Mouse (Mus musculus) midbrain, embryonic 14.5 days (tissue): ENCODE data around the gene Haus5. TPM values are rescaled to one million over a fixed set of nuclear protein-coding genes. Genes with fewer than 3 reads are reported as not detected.

Experiments used
- ATAC-seq: fragments of 200-750 bp; cut with Nextera tagmentation; 2 replicates; pipeline ENCODE4 v1.8.0; 2017; ENCODE audit warnings: moderate number of reproducible peaks, moderate library complexity; ENCODE audit not compliant: low FRiP score, low TSS enrichment
- DNase-seq: peaks from one replicate; pipeline ENCODE4 v3.0.0-alpha.2; 2015
- H3K27ac ChIP-seq: fragments of 300-500 bp; sonication (generic); replicated peaks from 2 replicates; pipeline ENCODE4 v1.5.1; 2014; ENCODE audit warnings: mild to moderate bottlenecking, low read depth, low read length, moderate library complexity
- H3K27me3 ChIP-seq: fragments of 300-500 bp; sonication (generic); 2 replicates; pipeline ENCODE4 v1.6.1; 2014; ENCODE audit warnings: low read length, control low read depth, mixed read lengths; ENCODE audit not compliant: control insufficient read depth, insufficient read depth
- H3K36me3 ChIP-seq: fragments of 300-500 bp; sonication (generic); 2 replicates; pipeline ENCODE4 v1.6.1; 2014; ENCODE audit warnings: low read length, control low read depth; ENCODE audit not compliant: control insufficient read depth, insufficient read depth
- H3K4me1 ChIP-seq: fragments of 300-500 bp; sonication (generic); 2 replicates; pipeline ENCODE4 v1.6.1; 2014; ENCODE audit warnings: mild to moderate bottlenecking, antibody characterized with exemption, low read length, control low read depth; ENCODE audit not compliant: control insufficient read depth, insufficient read depth
- H3K4me2 ChIP-seq: fragments of 300-500 bp; sonication (generic); 2 replicates; pipeline ENCODE4 v1.6.1; 2014; ENCODE audit warnings: mild to moderate bottlenecking, low read length, moderate library complexity
- H3K4me3 ChIP-seq: fragments of 300-500 bp; sonication (generic); replicated peaks from 2 replicates; pipeline ENCODE4 v1.5.1; 2014; ENCODE audit warnings: low read depth, low read length
- H3K9ac ChIP-seq: fragments of 300-500 bp; sonication (generic); replicated peaks from 2 replicates; pipeline ENCODE4 v1.6.1; 2014; ENCODE audit warnings: mild to moderate bottlenecking, low read length, moderate library complexity
- H3K9me3 ChIP-seq: fragments of 300-500 bp; sonication (generic); 2 replicates; pipeline ENCODE4 v1.6.1; 2016; ENCODE audit warnings: low read length, control low read depth, mixed read lengths; ENCODE audit not compliant: control insufficient read depth
- WGBS: fragments of 180-500 bp; shearing (Covaris S2); extraction: QIAGEN DNeasy Blood & Tissue Kit; methylation state at CpG from one replicate; pipeline ENCODE4 v1.1.7; 2014; 5-methylcytosine and 5-hydroxymethylcytosine counted together
- polyA plus RNA-seq: library from polyadenylated mRNA; unstranded; fragments of >200 nt; fragmentation: Nextera tagmentation; extraction: Ambion mirVana; gene quantifications from 2 replicates; pipeline ENCODE4 v1.2.1, GENCODE M21; 2014

Haus5 gene
- polyA plus RNA-seq, 1 experiment from 2014 or later, result 22.8 TPM

DNA sequence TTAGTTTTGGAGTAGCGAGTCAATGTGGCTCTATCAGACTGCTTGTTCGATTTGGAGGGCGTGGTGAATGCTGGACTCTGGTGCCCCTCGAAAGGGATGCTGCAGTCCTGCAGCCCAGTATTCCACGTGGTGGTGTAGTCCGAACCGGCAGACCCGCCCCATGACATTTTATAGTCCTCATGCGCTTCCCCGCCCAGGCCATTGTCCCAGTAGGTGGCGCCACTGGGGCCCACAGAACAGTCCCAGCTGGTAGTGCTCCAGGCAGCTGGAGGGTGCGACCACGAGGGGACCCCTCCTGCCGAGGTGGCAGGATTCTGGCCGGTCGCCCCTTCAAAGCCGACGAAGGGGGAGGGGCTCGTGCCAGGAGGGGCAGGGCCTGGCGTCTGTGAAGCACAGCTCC is 30.2 kb downstream of the Haus5 start:
- no peak overlapping the region for H3K27ac ChIP-seq
- no peaks in the 10 kb centered on the region for H3K9me3 ChIP-seq
- H3K4me2 ChIP-seq, result peak overlapping the region; percentile 10; the same call in 1 of the 2 replicates
- H3K4me1 ChIP-seq, result 0 out of 2 replicates have a peak, but pooled peaks cover 5% of the 10 kb centered on the region
- DNase-seq (peak; percentile 64), ATAC-seq (peak; percentile 50; the same call in 1 of the 2 replicates)
- peak overlapping the region; percentile 13 for H3K4me3 ChIP-seq
- H3K36me3 ChIP-seq, result no peaks in the 10 kb centered on the region
- H3K9ac ChIP-seq, result no peak overlapping the region
- H3K27me3 ChIP-seq, result peaks cover 46% of the 10 kb centered on the region
- under 1% methylated on average over 20 of the region's 20 CpGs for WGBS

DNA sequence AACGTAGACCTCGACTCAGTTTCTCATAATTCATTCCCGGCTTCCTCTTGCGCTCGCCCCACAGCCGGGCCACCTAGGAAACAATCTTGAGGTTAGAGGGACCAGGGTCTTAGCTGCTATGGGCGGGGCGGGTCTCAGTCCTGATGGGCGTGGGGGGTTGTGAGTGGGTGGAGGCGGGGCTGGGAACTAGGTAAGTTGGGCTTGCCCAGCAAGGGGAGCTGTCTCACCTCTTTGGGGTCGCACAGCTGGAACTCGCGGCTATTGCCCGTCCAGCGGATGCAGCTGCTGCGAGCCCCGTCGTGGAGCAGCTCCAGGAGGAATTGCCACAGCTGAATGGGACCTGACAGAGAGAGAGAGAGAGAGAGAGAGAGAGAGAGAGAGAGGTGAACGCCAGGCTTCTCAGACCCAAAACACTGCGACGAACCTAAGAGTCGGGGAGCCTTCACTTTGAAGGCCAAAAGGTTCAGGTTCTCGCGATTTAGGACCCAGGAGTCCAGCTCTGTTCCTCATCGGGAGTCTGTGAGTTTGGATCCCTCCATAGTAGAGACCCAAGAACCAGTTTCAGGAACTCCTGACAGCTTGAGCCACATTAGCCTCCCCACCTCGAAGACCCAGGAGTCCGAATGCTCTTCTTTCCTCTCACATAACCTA is 30.9 kb downstream of the Haus5 start:
- H3K4me1 ChIP-seq, result 0 out of 2 replicates have a peak, but pooled peaks cover 5% of the 10 kb centered on the region
- H3K9me3 ChIP-seq, result no peaks in the 10 kb centered on the region
- no peak overlapping the region for H3K4me3 ChIP-seq
- H3K36me3 ChIP-seq, result no peaks in the 10 kb centered on the region
- H3K4me2 ChIP-seq, result no peak overlapping the region
- H3K9ac ChIP-seq, result no peak overlapping the region
- 5% methylated on average over 27 of the region's 27 CpGs for WGBS
- H3K27me3 ChIP-seq, result peaks cover 46% of the 10 kb centered on the region
- no peak for DNase-seq
- no peak overlapping the region for H3K27ac ChIP-seq
- ATAC-seq, result no peak

DNA sequence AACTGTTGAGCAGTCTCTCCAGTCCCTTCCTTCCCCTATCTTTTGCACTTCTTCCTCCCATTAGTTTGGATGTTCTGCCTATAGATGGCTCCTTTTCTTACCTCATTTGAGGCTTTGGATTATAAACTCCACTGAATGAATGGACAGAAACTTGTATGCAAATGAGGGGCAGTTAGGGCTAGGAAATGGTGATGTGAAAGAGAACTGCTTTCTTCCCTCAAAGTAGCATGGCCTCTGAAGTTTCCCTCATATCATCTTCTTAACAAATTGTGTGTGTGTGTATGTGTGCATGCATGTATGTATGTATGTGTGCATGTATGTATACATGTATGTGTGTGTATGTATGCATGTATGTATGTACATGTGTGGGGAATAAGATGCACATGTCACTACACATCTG is 35.8 kb downstream of the Haus5 start:
- Histone ChIP-seq H3K4me1 (peaks cover 8% of the 10 kb centered on the region), H3K27ac (no peak overlapping the region), H3K9me3 (no peaks in the 10 kb centered on the region), H3K4me3 (no peak overlapping the region), H3K27me3 (peaks cover 22% of the 10 kb centered on the region), H3K9ac (no peak overlapping the region), H3K36me3 (peaks cover 4% of the 10 kb centered on the region; the same call in 1 of the 2 replicates), H3K4me2 (no peak overlapping the region)
- DNase-seq (no peak), ATAC-seq (no peak)

DNA sequence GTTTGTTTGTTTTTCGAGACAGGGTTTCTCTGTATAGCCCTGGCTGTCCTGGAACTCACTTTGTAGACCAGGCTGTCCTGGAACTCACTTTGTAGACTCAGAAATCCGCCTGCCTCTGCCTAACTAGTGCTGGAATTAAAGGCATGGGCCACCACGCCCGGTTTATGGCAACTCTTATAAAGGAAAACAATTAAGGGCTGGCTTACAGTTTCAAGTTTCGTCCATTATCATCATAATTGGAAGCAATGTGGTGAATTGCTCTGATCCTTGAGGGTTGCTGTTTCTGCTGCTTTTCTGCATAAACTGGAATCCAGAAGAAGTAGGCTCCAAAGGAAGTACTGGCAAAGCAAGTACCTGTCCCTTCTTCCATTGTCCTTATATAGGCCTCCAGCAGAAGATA is 38.1 kb downstream of the Haus5 start:
- Histone ChIP-seq H3K9ac (no peak overlapping the region), H3K4me1 (peaks cover 8% of the 10 kb centered on the region), H3K9me3 (no peaks in the 10 kb centered on the region), H3K4me2 (peak overlapping the region; percentile 97), H3K27ac (no peak overlapping the region), H3K4me3 (no peak overlapping the region; the same call in 1 of the 2 replicates), H3K27me3 (no peaks in the 10 kb centered on the region), H3K36me3 (peaks cover 27% of the 10 kb centered on the region)
- ATAC-seq (no peak; the same call in 1 of the 2 replicates), DNase-seq (no peak)
- 85% methylated on average over 5 of the region's 5 CpGs for WGBS

DNA sequence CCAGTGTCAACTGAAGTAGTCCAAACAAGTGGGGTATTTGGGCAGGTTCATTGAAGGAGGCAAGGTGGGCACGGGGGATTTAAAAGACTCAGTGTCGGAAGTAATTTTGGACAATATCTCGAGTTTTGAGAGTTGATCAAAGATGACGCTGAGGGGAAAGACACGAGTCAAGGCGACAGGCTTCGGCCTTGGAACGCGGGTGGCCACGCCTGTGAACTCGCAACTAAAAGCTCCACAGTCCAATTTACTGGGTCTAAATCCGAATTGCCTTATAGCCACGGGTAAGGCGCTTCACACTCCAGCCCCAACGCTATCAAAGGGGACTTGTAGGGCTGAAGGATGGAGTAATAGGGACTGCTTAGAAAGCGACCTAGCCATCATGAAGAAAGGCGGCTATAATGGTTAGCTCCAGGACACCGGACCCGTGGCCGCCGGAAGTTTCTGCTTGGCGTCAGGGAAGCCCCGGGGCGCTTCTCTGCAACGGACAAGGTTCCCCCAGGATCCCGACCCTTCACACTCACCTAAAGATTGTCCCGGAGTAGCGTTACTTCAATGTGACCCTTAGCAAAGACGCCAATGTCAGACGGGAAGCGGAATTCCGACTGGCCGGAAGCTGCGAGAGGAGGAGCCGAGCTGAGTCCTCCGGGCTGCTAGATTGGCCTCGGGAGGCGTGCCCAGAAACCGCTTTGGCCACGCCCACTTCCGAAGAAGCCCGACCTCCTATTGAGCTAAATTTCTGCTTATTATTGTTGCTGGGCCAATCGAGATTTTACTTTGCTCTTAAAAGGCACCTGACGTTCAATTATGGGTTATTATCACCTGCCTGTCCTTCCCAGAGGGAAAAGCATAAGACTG is 39.0 kb downstream of the Haus5 start, which contains the start of gene Cox6b1:
Gene Cox6b1, minus strand, starts transcription at position 622 of the 855 bp plus-strand sequence.
- H3K27me3 ChIP-seq, result no peaks in the 10 kb centered on the region

DNA sequence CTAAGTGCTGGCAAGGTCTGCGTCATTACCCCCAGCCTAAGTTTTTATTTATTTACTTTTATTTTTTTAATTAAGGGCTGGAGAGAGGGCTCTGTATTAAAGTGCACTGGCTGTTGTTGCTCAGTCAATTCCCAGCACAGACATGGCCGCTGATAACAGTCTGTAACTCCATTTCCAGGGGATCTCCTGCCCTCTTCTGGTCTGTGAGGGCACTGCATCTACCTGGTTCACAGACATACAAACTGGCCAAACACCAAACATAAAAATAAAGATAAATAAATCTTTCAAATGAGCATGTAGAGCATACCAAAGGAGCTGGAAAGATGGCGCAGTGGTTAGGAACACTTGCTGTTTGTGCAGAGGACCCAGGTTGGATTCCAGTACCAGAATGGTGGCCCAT is 45.6 kb downstream of the Haus5 start:
- no peaks in the 10 kb centered on the region for H3K27me3 ChIP-seq
- peaks cover 78% of the 10 kb centered on the region for H3K36me3 ChIP-seq
- H3K4me3 ChIP-seq, result no peak overlapping the region
- no peak overlapping the region for H3K4me2 ChIP-seq
- ATAC-seq, result no peak
- no peaks in the 10 kb centered on the region for H3K9me3 ChIP-seq
- no peak overlapping the region for H3K27ac ChIP-seq
- WGBS, result 94% methylated on average over 3 of the region's 3 CpGs
- peak; percentile 21 for DNase-seq
- H3K9ac ChIP-seq, result no peak overlapping the region
- no peaks in the 10 kb centered on the region for H3K4me1 ChIP-seq

More for the DNA sequence above, 39.0 kb downstream of the Haus5 start, which contains the start of gene Cox6b1:
- WGBS, result 2% methylated on average over 44 of the region's 44 CpGs
- peak; percentile 92 for ATAC-seq
- peaks cover 8% of the 10 kb centered on the region for H3K4me1 ChIP-seq
- H3K4me2 ChIP-seq, result peak within 1 kb of the TSS; percentile 97
- DNase-seq, result peak; percentile 96
- peak within 1 kb of the TSS; percentile 80 for H3K9ac ChIP-seq
- peaks cover 34% of the 10 kb centered on the region for H3K36me3 ChIP-seq
- H3K4me3 ChIP-seq, result peak within 1 kb of the TSS; percentile 78
- H3K27ac ChIP-seq, result 0 out of 2 replicates have a peak within 1 kb of the TSS, but pooled peaks have one; percentile 14
- no peaks in the 10 kb centered on the region for H3K9me3 ChIP-seq

DNA sequence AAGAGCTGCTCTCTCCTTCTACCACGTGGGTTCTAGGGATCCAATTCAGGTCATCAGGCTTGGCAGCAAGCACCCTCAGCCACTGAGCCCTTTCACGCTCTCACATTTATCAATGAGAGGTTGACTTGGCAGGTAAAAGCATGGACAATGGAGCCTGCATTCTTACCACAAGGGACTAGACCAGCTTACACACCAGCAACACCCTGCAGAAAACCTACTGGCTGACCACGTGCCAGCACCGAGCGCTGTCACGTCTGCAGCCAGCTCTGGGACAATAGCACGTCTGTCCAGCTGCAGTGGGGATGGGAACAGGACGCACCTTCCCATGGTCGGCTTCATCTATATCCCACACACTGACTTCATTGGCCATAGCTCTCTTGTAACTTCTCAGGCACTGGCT is 46.1 kb downstream of the Haus5 start:
- H3K36me3 ChIP-seq, result peaks cover 72% of the 10 kb centered on the region
- WGBS, result 97% methylated on average over 9 of the region's 9 CpGs
- DNase-seq, result no peak

DNA sequence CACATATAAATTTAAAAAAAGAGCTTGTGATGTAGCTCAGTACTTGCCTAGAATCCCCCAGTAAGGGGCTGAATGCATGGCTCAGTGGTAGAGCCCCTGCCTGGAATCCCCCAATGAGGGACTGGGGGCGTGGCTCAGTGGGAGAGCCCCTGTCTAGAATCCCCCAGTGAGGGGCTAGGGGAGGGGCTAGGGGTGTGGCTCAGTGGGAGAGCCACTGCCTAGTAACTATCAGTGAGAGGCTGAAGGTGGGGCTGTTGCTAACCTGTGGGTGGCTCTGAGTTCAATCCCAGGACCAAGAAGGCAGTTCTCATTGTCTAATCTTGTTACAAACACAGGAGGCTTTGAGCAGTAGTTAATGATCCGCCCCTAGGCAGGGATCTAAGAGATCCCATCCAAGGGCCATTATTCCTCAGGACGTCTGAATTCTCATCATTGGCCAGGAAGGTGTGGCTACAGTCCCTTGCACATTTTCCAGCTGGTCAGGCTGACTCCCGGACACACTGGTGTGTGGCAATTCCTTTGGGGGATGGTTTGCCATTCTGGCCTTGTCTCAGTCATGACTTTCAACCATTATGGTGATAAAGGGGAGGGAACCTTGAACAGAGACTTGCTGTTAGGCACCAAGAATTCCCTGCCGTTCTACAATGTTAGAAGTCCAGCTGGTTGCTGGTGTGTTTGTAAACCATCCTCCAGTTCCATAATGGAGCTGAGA is 49.6 kb downstream of the Haus5 start:
- H3K9me3 ChIP-seq, result no peaks in the 10 kb centered on the region
- no peaks in the 10 kb centered on the region for H3K4me1 ChIP-seq
- no peak overlapping the region for H3K9ac ChIP-seq
- peaks cover 46% of the 10 kb centered on the region for H3K36me3 ChIP-seq
- no peak overlapping the region for H3K27ac ChIP-seq
- no peaks in the 10 kb centered on the region for H3K27me3 ChIP-seq
- H3K4me2 ChIP-seq, result no peak overlapping the region
- ATAC-seq (no peak), DNase-seq (no peak)
- 61% methylated on average over 5 of the region's 5 CpGs for WGBS
- H3K4me3 ChIP-seq, result no peak overlapping the region

More for the DNA sequence above, 46.1 kb downstream of the Haus5 start:
- Histone ChIP-seq H3K4me3 (no peak overlapping the region), H3K4me2 (no peak overlapping the region), H3K27ac (no peak overlapping the region), H3K9ac (no peak overlapping the region), H3K9me3 (no peaks in the 10 kb centered on the region), H3K27me3 (no peaks in the 10 kb centered on the region), H3K4me1 (no peaks in the 10 kb centered on the region)
- no peak for ATAC-seq
